Mouse (Mus musculus) stomach, adult 2 months (tissue): ENCODE results near the gene Mcu. TPM values are rescaled to one million over a fixed set of nuclear protein-coding genes. Genes with fewer than 3 reads are reported as not detected.

Source experiments
- polyA plus RNA-seq: library from polyadenylated mRNA; depleted of rRNA; stranded (reverse); fragments of >200 nt; gene quantifications from 2 replicates; pipeline ENCODE4 v1.2.3, GENCODE M21; 2012; rRNA removed

Gene Mcu
- 19.7 and 25.5 TPM in 2 replicates for polyA plus RNA-seq

DNA sequence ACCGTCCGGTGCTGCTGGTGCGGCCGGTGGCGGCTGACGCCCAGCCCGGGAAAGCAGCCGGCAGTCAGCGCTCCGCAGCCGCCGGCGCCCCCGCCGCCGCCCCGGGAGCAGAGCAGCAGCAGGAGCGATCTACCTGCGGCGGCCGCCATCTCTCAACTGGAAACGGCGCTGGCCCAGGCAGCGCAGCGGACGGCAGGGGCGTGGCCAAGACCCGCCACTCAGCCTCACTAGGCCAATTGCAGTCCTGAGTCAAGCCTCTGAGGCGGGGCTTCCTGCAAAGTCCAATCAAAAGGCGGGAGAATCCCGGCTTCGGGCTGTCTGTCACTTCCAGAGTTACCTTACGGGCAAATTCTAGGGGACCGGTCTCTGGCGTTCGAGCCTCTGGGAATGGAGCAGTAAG is at the start of gene Mcu:
Mcu (minus strand) TSS at position 171 of the 400 bp plus-strand sequence.

DNA sequence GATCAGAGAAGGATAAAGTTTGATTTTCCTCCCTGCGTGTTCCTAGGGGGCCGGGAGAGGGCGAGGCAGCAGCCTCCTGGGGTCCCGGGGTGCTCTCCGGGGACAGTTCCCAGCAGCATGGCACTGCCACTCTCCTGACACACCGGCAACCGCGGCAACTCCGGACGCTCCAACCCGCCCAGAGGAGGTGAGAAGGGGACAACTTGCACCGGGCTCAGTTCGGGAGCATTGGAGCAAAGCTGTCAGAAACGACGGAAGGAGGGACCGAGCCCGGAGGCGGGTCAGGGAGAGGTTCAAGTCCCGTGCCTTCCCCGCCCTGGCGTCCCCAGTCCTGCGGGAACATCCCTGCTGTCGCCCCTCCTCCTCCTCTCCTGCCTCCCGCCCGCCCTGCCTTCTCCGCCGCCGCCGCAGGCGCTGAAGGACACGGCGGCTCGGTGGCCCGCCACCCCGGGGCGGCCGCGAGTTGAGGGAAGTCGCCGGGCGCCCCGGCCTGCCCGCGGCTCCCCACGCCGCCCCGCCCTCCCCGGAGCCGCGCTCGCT is 441 bp downstream of the Mcu start, which contains the start of gene Gm10322:
Gm10322 (plus strand) TSS at position 83 of the 540 bp plus-strand sequence.

DNA sequence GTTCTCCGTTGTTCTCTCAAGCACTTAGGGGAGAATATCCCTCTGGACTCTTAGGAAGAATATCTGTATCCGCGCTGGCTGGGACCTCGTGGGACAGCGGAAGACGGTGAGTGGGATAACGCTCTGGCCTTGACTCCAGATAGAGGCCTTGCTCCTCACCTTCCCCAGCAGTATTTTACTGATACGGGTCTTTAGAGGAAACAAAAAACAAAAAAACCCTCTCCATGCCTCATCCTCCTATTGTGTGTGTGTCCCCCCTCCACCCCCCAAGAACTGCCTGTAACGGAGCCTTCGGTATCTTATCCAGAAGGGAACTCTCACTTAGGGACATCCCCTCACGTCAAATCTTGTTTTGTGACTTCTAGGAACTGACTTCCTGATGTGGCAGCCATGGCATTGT is 174.8 kb downstream of the Mcu start, which contains the start of gene Oit3:
Oit3 (minus strand) TSS at position 44 of the 400 bp plus-strand sequence.

DNA sequence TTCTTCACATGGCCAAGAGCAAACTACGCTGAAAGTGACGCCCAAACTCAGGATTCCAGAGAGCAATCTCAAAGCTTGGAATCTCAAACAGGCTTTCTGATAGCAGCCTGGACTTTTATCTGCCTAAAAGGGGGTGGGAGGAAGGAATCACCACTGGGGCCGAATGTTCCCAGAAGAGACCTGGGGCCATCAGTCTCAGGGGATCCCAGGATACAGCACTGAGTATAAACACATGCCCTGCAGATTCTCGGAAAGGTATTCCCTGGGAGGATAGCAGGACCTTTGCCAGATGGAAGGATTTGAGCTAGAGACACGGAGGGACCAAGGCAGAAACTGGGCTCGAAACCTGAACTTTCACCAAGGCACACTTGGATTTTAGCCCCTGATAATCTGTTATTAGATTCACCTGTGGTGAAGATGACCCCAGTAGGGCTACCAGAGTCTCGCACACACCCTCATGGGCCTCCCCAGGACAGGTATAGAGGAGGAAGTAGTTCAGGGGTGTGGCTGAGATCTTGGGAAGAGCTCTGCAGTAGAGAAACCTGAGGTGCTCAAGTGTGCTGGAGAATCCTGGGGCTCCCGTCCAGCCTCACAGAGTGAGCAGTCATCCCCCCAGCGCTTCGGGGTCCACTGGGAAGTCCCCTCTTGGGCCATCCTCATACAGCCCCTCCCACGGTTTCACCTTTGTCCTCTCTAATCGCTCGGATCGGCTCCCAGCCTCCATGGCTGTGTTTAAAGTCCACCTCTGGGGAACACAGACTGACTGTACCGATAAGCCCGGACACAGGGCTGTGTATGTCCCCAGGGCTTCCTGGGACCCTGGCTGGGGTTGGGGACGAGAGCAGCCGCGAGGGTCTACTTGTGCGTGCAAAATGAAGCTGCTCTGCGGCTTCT is 213.3 kb downstream of the Mcu start, which contains the start of gene Pla2g12b:
Pla2g12b (plus strand) TSS at position 762 of the 894 bp plus-strand sequence.

Other genes with a start within 250 kb of the Mcu start
- gene Gm10273, start 221.1 kb downstream of the Mcu start, polyA plus RNA-seq: 1.9 and 2.4 TPM in 2 replicates
- gene Pla2g12b, start 213.0 kb downstream of the Mcu start, polyA plus RNA-seq: 3.4 and 4.9 TPM in 2 replicates
- 0.09 and 0.10 TPM in 2 replicates for gene Oit3, start 174.9 kb downstream of the Mcu start, polyA plus RNA-seq
- gene Gm10322, start 629 bp downstream of the Mcu start, polyA plus RNA-seq: not detected in 2 replicates
- 34.2 and 36.6 TPM in 2 replicates for gene Micu1, start 85.8 kb upstream of the Mcu start, polyA plus RNA-seq